Mouse (Mus musculus) WW6 (cell line): ENCODE data around the gene Ogfod2.

ENCODE experiments used
- DNase-seq: peaks from one replicate; pipeline ENCODE4 v3.0.0-alpha.2; 2013; ENCODE audit warnings: low read depth, low spot score

Gene Ogfod2

GRCm38 (mm10) chr5:124111742-124112497 lies at the start of gene Ogfod2:
Gene Ogfod2 (plus strand): TSS chr5:124112297.
- DNase-seq, result peak; percentile 77

GRCm38 (mm10) chr5:124069657-124070056 lies 42.4 kb upstream of the Ogfod2 start:
- DNase-seq, result no peak

GRCm38 (mm10) chr5:124073682-124074081 lies 38.4 kb upstream of the Ogfod2 start:
- DNase-seq, result no peak

GRCm38 (mm10) chr5:124074845-124075307 lies 37.2 kb upstream of the Ogfod2 start:
- no peak for DNase-seq

GRCm38 (mm10) chr5:124075716-124076115 lies 36.4 kb upstream of the Ogfod2 start:
- no peak for DNase-seq

GRCm38 (mm10) chr5:124076559-124076958 lies 35.5 kb upstream of the Ogfod2 start:
- DNase-seq, result no peak

GRCm38 (mm10) chr5:124077241-124077640 lies 34.9 kb upstream of the Ogfod2 start:
- DNase-seq, result no peak

GRCm38 (mm10) chr5:124077856-124078460 lies 34.1 kb upstream of the Ogfod2 start:
- DNase-seq, result no peak

- DNase-seq, result no peak
These were observed 33.2 kb upstream of the Ogfod2 start for GRCm38 (mm10) chr5:124078794-124079416.

- no peak for DNase-seq
These were observed 32.2 kb upstream of the Ogfod2 start for GRCm38 (mm10) chr5:124079880-124080279.

- no peak for DNase-seq
These were observed 29.6 kb upstream of the Ogfod2 start for GRCm38 (mm10) chr5:124082447-124082846.

GRCm38 (mm10) chr5:124082941-124083688 lies 29.0 kb upstream of the Ogfod2 start:
- DNase-seq, result no peak

- DNase-seq, result no peak
These were observed 28.1 kb upstream of the Ogfod2 start for GRCm38 (mm10) chr5:124083850-124084587.

GRCm38 (mm10) chr5:124084588-124085173 lies 27.4 kb upstream of the Ogfod2 start:
- DNase-seq, result no peak

- DNase-seq, result no peak
These were observed 26.6 kb upstream of the Ogfod2 start for GRCm38 (mm10) chr5:124085513-124085912.

GRCm38 (mm10) chr5:124086876-124087275 lies 25.2 kb upstream of the Ogfod2 start:
- DNase-seq, result no peak

GRCm38 (mm10) chr5:124089868-124090267 lies 22.2 kb upstream of the Ogfod2 start:
- no peak for DNase-seq

GRCm38 (mm10) chr5:124091951-124092406 lies 20.1 kb upstream of the Ogfod2 start:
- no peak for DNase-seq

- DNase-seq, result no peak
These were observed 18.8 kb upstream of the Ogfod2 start for GRCm38 (mm10) chr5:124093120-124093794.
